Mouse (Mus musculus) ES-E14 (cell line): ENCODE data around the gene Casc3.

ENCODE experiments used
- CHD2 ChIP-seq: IDR thresholded peaks from 2 replicates; pipeline ENCODE4 v1.6.1; 2014; ENCODE audit warnings: mild to moderate bottlenecking, low read depth, low read length, inconsistent platforms
- MAFK ChIP-seq: IDR thresholded peaks from 2 replicates; pipeline ENCODE4 v1.6.1; 2014; ENCODE audit warnings: mild to moderate bottlenecking, low read depth, low read length, inconsistent platforms; ENCODE audit not compliant: insufficient read depth

DNA sequence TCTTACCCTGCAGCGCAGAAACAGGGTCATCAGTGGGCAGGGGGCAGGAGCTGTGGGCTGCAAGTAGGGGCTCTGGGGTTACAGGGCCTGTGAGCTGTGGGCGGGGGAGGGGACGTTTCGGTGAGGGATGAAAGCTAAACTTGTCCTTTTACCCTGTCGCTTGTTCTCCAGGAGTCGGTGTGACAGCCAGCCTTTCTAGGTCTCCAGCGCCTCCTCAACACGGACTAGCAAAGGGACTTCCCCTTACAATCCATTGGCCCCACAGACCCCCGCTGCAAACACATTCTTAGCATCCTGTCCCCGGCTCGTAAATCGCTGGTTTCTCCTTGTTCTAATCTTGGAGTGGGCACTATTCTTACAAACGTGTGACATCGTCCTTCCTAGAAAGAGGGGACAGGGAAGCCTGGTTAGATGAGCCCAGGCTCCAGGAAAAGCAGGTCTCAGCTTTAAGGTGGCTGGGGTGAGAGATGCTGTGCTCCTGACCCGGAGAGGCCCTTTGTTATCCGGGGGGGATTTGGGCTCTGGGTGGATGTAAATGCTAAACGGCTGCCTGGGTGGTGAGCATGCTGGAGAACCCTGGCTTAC is 22.0 kb upstream of the Casc3 start:
- TF ChIP-seq CHD2 (no peak), MAFK (no peak)
